Mouse (Mus musculus): ENCODE results near the gene Ascc2.

GRCm38 (mm10) chr11:4591811-4592210, 45.7 kb upstream of the Ascc2 start:
- TF ChIP-seq CTCF (conservative IDR thresholded peaks at IDR 0.05; ENCODE audit: insufficient read depth, insufficient read length, low read depth, low read length) (no peak), POLR2A (IDR thresholded peaks at IDR 0.05; ENCODE audit: low read depth, low read length) (no peak)
